10 mouse cellular contexts compared by ENCODE assay signal in the genomic region with DNA sequence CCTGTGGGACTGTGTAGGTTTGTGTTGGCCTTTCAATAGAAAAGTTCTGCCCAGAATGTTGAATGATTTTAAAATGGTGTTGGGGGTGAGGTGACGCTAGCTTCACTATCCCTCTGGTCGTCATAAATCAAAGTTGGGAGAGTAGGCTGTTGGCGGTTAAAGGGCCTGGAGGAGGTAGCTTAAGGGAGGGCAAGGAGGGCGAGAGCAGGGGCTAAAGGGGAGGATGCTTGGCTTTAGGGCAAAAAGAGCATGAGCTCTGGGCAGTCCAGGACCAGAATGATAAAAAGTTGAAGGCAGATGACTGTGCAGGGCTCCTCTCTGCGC. TPM values are rescaled to one million over a fixed set of nuclear protein-coding genes. Genes with fewer than 3 reads are reported as not detected.
DNase-seq lines count a peak whose midpoint lies in the region; ATAC-seq and TF ChIP-seq lines count a peak whose summit lies in the region.
"Had no signal": no experiment of that assay in that cellular context is flagged by ENCODE, and none has a peak within 500 bp of the region (broad histone marks: within the 10 kb centered on the region; RNA-seq: fewer than 3 reads in every experiment).

No protein-coding gene starts in this region.

- no peaks in the 10 kb centered on the region for H3K36me3 ChIP-seq in heart, embryonic 10.5 days
- no peaks in the 10 kb centered on the region for H3K36me3 ChIP-seq in lung, embryonic 15.5 days
- H3K36me3 ChIP-seq in hindbrain, postnatal 0 days (ENCODE audit: insufficient read depth, low read length) = no peaks in the 10 kb centered on the region
- no peaks in the 10 kb centered on the region for H3K36me3 ChIP-seq in neural tube, embryonic 15.5 days

- no peak overlapping the region; the same call in 1 of the 2 replicates for H3K4me2 ChIP-seq in lung, embryonic 15.5 days
- H3K4me2 ChIP-seq in hindbrain, postnatal 0 days (ENCODE audit: low read depth, low read length) = no peak overlapping the region
- no peak overlapping the region for H3K4me2 ChIP-seq in neural tube, embryonic 15.5 days

- ATAC-seq in lung, embryonic 15.5 days (ENCODE audit: borderline replicate concordance, extremely low read depth, low FRiP score, low TSS enrichment) = no peak
- no peak for ATAC-seq in hindbrain, postnatal 0 days
- 0 out of 2 replicates have a peak, but pooled peaks have one; percentile 10 for ATAC-seq in neural tube, embryonic 15.5 days (ENCODE audit: low FRiP score)

- WGBS in heart, embryonic 10.5 days = 70% methylated on average over 5 of the region's 5 CpGs
- 41% methylated on average over 5 of the region's 5 CpGs for WGBS in lung, embryonic 15.5 days
- 66% methylated on average over 5 of the region's 5 CpGs for whole genome bisulfite sequencing in hindbrain, postnatal 0 days
- WGBS in neural tube, embryonic 15.5 days = 46% methylated on average over 5 of the region's 5 CpGs

- no peak for TF ChIP-seq CTCF in hindbrain, postnatal 0 days (IDR thresholded peaks at IDR 0.05; ENCODE audit: low read depth)

- H3K27me3 ChIP-seq in heart, embryonic 10.5 days (ENCODE audit: insufficient read depth, poor library complexity, severe bottlenecking) = no peaks in the 10 kb centered on the region
- H3K27me3 ChIP-seq in lung, embryonic 15.5 days = no peaks in the 10 kb centered on the region
- no peaks in the 10 kb centered on the region for H3K27me3 ChIP-seq in hindbrain, postnatal 0 days (ENCODE audit: insufficient read depth, low read length)
- H3K27me3 ChIP-seq in neural tube, embryonic 15.5 days (replicated peaks) = no peaks in the 10 kb centered on the region

- H3K9ac ChIP-seq in lung, embryonic 15.5 days = no peak overlapping the region
- 0 out of 2 replicates have a peak overlapping the region, but pooled peaks have one; percentile 28 for H3K9ac ChIP-seq in hindbrain, postnatal 0 days (replicated peaks; ENCODE audit: low read length)
- no peak overlapping the region for H3K9ac ChIP-seq in neural tube, embryonic 15.5 days (replicated peaks)

- H3K4me1 ChIP-seq in heart, embryonic 10.5 days = peaks cover 12% of the 10 kb centered on the region
- H3K4me1 ChIP-seq in lung, embryonic 15.5 days = peaks cover 33% of the 10 kb centered on the region
- H3K4me1 ChIP-seq in hindbrain, postnatal 0 days (ENCODE audit: insufficient read depth, low read length) = peaks cover 4% of the 10 kb centered on the region; the same call in 1 of the 2 replicates
- peaks cover 27% of the 10 kb centered on the region for H3K4me1 ChIP-seq in neural tube, embryonic 15.5 days

- DNase-seq in heart, embryonic 10.5 days (ENCODE audit: low spot score) = no peak
- no peak for DNase-seq in heart, postnatal 4 days
- no peak for DNase-seq in lung, postnatal 25 days (ENCODE audit: low spot score)
- DNase-seq in hindbrain, postnatal 0 days (ENCODE audit: low spot score) = no peak
- no peak for DNase-seq in cerebellum, postnatal 25 days
- DNase-seq in spleen, postnatal 4 days (ENCODE audit: low spot score in 2 of 2) = no peak
- DNase-seq: kidney, adult 9 months; thymus, adult 2 months had no signal

- H3K9me3 ChIP-seq in heart, embryonic 10.5 days = no peaks in the 10 kb centered on the region
- no peaks in the 10 kb centered on the region for H3K9me3 ChIP-seq in lung, embryonic 15.5 days
- H3K9me3 ChIP-seq in hindbrain, postnatal 0 days (ENCODE audit: low read length) = no peaks in the 10 kb centered on the region
- no peaks in the 10 kb centered on the region for H3K9me3 ChIP-seq in neural tube, embryonic 15.5 days (replicated peaks)

- H3K27ac ChIP-seq in heart, embryonic 10.5 days = peak overlapping the region; percentile 56
- peak overlapping the region; percentile 84 for H3K27ac ChIP-seq in lung, embryonic 15.5 days
- peak overlapping the region; percentile 72 for H3K27ac ChIP-seq in hindbrain, postnatal 0 days
- H3K27ac ChIP-seq in neural tube, embryonic 15.5 days (replicated peaks) = peak overlapping the region; percentile 78

- no peak overlapping the region for H3K4me3 ChIP-seq in heart, embryonic 10.5 days
- H3K4me3 ChIP-seq in lung, embryonic 15.5 days = no peak overlapping the region
- H3K4me3 ChIP-seq in hindbrain, postnatal 0 days (ENCODE audit: low read length) = no peak overlapping the region
- H3K4me3 ChIP-seq in neural tube, embryonic 15.5 days (replicated peaks) = no peak overlapping the region

RNA-seq across cellular contexts. Expression of gene Haao, which starts 42.6 kb away (rescaled TPM):
- 0.41 and 0.68 TPM in 2 replicates for polyA plus RNA-seq in heart, embryonic 10.5 days (2016; fragmentation: Nextera tagmentation; extraction: Ambion mirVana)
- total RNA-seq in heart, postnatal 4 days (2021) = under 1 TPM in 1 of 2 experiments, not detected in 1; 0.36 TPM
- 0.69 and 0.89 TPM in 2 replicates for polyA plus RNA-seq in lung, embryonic 15.5 days (2015; fragmentation: Nextera tagmentation; extraction: Ambion mirVana)
- total RNA-seq in hindbrain, postnatal 0 days (2014; rRNA removed) = 0.65 and 1.3 TPM in 2 replicates
- polyA plus RNA-seq in hindbrain, postnatal 0 days (2015; fragmentation: Nextera tagmentation; extraction: Ambion mirVana) = 0.28 and 0.76 TPM in 2 replicates
- 0.22 and 3.6 TPM in 2 replicates for polyA plus RNA-seq in neural tube, embryonic 15.5 days (2015; fragmentation: Nextera tagmentation; extraction: Ambion mirVana)
